Mouse (Mus musculus): ENCODE measurements around the gene Rap1b. TPM values are rescaled to one million over a fixed set of nuclear protein-coding genes. Genes with fewer than 3 reads are reported as not detected.

The Rap1b gene
- polyA plus RNA-seq, 1 experiment: not detected

DNA sequence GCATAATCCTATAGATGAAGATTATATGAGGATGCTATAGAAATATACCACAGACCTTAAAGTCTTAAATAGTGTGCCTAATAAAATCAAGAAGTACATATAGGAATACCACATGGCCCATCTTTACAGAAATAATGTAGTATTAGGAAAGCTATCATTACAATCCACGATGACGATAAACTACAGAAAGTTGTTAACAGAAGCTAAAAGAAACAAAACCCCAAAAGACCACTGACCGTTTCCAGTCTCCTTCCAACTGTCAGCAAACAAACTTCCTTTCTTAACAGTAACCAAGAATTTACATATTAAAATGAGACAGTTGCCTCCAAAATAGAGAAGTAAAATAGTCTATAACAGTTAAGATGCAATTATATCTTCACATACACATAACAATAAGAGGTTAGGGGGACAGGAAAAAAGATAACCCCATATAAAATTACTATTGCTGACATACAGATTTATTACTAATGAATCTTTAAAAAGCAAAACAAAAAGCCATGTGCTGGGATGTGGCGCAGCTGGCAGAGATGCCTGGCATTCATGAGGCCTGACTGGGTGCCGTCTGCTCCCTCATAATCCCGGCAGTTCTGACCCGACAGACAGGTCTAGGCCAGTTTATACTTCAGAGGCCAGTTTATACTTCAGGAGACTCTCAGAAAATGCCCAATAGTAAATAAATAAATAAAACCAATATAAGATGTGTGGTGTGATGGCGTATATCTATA lies 66.1 kb downstream of the Rap1b start:
- Histone ChIP-seq H3K4me1 (ENCODE audit: control insufficient read depth, insufficient read depth, low read length) (no peaks in the 10 kb centered on the region), H3K4me3 (ENCODE audit: insufficient read depth, low read depth, low read length) (no peak overlapping the region), H3K27ac (ENCODE audit: insufficient read depth, low read depth, low read length) (no peak overlapping the region)
- WGBS: 75% methylated on average over 8 of the region's 8 CpGs
- TF ChIP-seq CTCF (IDR thresholded peaks at IDR 0.05; ENCODE audit: insufficient read depth, low read depth, low read length) (no peak), POLR2A (IDR thresholded peaks at IDR 0.05; ENCODE audit: insufficient read depth, low read depth, low read length) (no peak)

DNA sequence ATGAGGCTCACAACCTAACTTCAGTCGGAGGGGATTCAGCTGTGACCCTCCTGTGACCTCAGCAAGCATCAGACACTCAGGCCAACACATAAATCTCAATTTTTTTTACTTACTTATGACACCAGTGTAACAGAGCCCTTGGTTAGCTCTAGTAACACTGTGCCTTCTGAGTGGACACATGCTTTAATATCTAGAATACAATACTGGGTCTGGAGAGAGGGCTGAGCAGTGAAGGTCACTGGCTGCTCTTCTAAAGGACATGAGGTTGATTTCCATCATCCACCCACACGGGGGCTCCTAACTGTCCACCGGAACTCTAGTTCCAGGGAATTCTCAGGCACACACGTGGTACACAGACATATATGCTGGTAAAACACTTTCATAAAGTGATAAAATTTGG lies 66.9 kb downstream of the Rap1b start:
- TF ChIP-seq POLR2A (IDR thresholded peaks at IDR 0.05; ENCODE audit: insufficient read depth, low read depth, low read length) (no peak), CTCF (IDR thresholded peaks at IDR 0.05; ENCODE audit: insufficient read depth, low read depth, low read length) (no peak)
- no peak overlapping the region for H3K27ac ChIP-seq (ENCODE audit: insufficient read depth, low read depth, low read length)
- no peak overlapping the region for H3K4me3 ChIP-seq (ENCODE audit: insufficient read depth, low read depth, low read length)
- no peaks in the 10 kb centered on the region for H3K4me1 ChIP-seq (ENCODE audit: control insufficient read depth, insufficient read depth, low read length)
- 93% methylated on average over 4 of the region's 4 CpGs for WGBS

DNA sequence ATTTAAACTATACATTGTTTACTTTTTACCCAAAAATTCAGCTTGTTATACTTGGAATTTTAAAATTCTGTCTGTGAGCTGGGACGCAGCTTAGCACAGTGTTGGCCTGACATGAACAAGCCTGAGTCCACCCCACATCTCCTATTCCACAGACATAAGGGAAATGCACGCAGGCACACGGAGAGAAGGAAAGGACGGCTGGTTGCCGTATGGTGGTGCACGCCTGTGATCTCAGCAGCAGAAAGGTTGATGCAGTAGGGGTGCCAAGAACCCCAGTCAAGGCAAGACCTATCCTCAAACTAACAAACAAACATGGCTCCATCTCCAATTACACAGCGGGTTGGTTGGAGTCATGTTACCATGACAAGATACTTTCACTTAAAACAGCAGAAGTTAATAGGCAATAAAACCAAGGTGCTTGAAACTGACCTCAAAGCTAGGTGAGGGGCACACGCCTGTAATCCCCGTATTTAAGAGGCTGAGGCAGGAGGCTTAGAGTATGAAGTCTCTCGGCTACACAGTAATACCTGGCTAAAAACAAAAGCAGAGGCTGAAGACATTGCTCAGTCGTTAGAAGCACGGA lies 67.4 kb downstream of the Rap1b start:
- H3K27ac ChIP-seq (ENCODE audit: insufficient read depth, low read depth, low read length): no peak overlapping the region

DNA sequence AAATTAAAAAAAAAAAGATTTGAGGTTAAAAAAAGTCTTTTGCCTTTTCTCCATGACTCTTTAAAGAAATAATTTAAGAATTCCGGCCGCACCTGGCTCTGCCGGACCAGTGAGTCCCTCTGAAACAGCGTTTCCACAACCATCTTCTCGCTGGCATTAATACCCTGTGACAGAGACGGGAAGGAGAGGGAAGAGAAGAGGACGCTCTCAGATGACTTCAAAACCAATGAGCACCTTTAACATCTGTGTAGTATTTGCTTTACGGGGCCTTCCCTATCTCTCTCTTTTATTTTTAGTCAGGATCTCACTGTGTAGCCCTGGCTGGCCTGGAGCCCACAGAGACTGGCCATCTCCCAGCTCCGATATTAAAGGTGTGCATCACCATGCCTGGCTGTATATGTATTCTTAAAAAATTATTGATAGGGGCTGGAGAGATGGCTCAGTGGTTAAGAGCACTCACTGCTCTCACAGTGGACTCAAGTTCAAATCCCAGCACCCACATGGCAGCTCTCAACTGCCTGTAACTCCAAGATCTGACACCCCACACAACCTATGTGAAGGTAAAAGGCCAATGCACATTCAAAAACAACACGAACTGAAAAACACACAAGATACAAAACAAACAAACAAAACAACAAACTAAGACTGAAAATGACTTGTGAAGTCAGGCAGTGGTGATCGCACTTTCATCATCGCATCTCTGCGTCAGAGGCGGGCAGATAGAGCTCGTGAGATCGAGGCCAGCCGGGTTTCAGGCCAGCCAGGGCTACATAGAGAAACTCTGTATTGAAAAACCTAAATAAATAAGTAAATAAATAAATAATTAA lies 68.1 kb downstream of the Rap1b start:
- H3K4me3 ChIP-seq (ENCODE audit: insufficient read depth, low read depth, low read length): no peak overlapping the region
- no peaks in the 10 kb centered on the region for H3K4me1 ChIP-seq (ENCODE audit: control insufficient read depth, insufficient read depth, low read length)
- no peak overlapping the region for H3K27ac ChIP-seq (ENCODE audit: insufficient read depth, low read depth, low read length)
- 94% methylated on average over 17 of the region's 17 CpGs for WGBS
- TF ChIP-seq POLR2A (IDR thresholded peaks at IDR 0.05; ENCODE audit: insufficient read depth, low read depth, low read length) (no peak), CTCF (IDR thresholded peaks at IDR 0.05; ENCODE audit: insufficient read depth, low read depth, low read length) (no peak)

More for the DNA sequence above, 67.4 kb downstream of the Rap1b start:
- Histone ChIP-seq H3K4me1 (ENCODE audit: control insufficient read depth, insufficient read depth, low read length) (no peaks in the 10 kb centered on the region), H3K4me3 (ENCODE audit: insufficient read depth, low read depth, low read length) (no peak overlapping the region)
- WGBS: 93% methylated on average over 12 of the region's 12 CpGs
- TF ChIP-seq CTCF (IDR thresholded peaks at IDR 0.05; ENCODE audit: insufficient read depth, low read depth, low read length) (no peak), POLR2A (IDR thresholded peaks at IDR 0.05; ENCODE audit: insufficient read depth, low read depth, low read length) (no peak)

DNA sequence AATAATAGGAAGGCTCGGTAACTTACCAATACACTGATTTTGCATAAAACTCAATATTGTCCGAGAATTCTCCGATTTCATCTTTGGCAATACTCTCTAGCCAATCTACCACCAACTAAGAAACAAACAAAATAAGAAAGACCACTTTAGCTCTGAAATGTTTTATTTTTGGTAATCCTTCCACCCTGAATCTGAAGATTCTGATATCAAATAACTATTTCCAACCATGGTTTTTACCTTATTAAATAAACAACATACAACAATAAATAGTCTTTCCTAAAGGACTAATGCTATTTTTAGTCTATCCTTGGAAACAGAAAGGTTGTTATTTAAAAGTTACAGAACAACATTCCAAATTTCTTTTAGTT lies 68.7 kb downstream of the Rap1b start:
- no peak for TF ChIP-seq CTCF (IDR thresholded peaks at IDR 0.05; ENCODE audit: insufficient read depth, low read depth, low read length)
- TF ChIP-seq POLR2A (IDR thresholded peaks at IDR 0.05; ENCODE audit: insufficient read depth, low read depth, low read length): no peak
- Histone ChIP-seq H3K4me1 (ENCODE audit: control insufficient read depth, insufficient read depth, low read length) (no peaks in the 10 kb centered on the region), H3K27ac (ENCODE audit: insufficient read depth, low read depth, low read length) (no peak overlapping the region), H3K4me3 (ENCODE audit: insufficient read depth, low read depth, low read length) (no peak overlapping the region)
- 98% methylated on average over 3 of the region's 3 CpGs for WGBS

DNA sequence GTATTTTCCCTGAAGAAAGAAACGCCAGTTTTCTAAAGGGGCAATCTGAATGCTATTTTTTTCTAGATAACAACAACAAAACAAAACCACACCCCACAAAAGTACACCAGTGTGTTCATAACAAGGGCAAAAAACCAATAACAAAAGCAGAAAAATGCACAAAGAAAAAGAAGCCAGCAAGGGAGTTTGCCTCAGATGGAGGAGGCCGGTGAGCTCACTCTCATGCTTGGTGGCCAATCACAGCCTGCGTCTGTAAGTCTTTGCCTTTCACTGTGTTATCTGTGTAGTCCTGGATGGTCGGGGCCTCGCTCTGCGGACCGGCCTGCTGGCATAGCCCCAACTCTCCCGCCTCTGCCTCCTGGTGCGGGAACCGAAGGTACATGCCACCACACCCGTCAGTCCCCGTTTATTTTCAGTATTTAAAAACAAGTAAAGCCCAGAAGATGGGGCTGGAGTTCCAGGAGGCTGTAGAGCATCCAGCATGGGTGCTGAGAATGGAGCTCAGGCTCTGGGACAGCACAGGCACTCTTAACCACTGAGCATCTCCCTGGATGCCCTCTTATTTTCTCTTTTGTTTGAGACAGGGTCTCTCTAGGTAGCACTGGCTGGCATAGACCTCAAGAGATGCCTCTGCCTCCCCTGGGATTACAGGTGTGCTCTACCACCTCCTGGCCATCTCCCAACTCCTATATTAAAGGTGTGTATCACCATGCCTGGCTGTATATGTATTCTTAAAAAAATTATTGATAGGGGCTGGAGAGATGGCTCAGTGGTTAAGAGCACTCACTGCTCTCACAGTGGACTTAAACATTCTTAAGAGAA lies 69.3 kb downstream of the Rap1b start:
- WGBS: 93% methylated on average over 12 of the region's 12 CpGs
- TF ChIP-seq POLR2A (IDR thresholded peaks at IDR 0.05; ENCODE audit: insufficient read depth, low read depth, low read length): no peak
- no peak for TF ChIP-seq CTCF (IDR thresholded peaks at IDR 0.05; ENCODE audit: insufficient read depth, low read depth, low read length)
- H3K4me1 ChIP-seq (ENCODE audit: control insufficient read depth, insufficient read depth, low read length): no peaks in the 10 kb centered on the region
- no peak overlapping the region for H3K27ac ChIP-seq (ENCODE audit: insufficient read depth, low read depth, low read length)
- no peak overlapping the region for H3K4me3 ChIP-seq (ENCODE audit: insufficient read depth, low read depth, low read length)

DNA sequence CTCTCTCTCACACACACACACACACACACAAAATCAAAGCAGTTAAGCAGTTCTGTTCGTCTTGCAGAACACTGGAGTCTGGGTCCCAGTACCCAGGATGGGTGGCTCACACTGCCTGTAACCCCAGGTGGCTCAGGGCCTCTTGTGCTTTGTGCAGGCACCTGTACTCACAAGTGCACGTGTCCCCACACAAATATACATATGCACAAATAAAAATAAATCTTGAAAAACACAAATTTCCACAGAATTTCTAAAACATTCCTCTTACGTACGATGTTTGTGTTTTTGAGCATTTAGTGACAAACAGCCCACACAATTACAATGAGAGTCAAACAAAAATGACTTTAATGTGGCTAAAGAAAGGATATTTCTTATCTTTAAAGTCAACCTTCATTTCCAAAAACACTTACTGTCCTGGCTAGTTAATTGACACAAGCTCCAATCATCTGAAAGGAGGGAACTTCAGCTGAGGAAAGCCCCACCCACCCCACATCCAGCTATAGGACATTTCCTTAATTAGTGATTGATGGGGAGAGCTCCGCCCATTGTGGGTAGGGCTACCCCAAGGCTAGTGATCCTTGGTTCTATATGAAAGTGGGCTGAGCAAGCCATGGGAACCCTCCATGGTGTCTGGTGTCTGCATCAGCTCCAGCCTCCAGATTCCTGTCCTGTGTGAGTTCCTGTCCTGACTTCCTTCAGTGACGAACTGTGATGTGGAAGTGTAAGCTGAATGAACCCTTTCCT lies 70.3 kb downstream of the Rap1b start:
- TF ChIP-seq POLR2A (IDR thresholded peaks at IDR 0.05; ENCODE audit: insufficient read depth, low read depth, low read length) (no peak), CTCF (IDR thresholded peaks at IDR 0.05; ENCODE audit: insufficient read depth, low read depth, low read length) (no peak)
- 90% methylated on average over 6 of the region's 6 CpGs for WGBS
- Histone ChIP-seq H3K27ac (ENCODE audit: insufficient read depth, low read depth, low read length) (no peak overlapping the region), H3K4me1 (ENCODE audit: control insufficient read depth, insufficient read depth, low read length) (no peaks in the 10 kb centered on the region), H3K4me3 (ENCODE audit: insufficient read depth, low read depth, low read length) (no peak overlapping the region)

DNA sequence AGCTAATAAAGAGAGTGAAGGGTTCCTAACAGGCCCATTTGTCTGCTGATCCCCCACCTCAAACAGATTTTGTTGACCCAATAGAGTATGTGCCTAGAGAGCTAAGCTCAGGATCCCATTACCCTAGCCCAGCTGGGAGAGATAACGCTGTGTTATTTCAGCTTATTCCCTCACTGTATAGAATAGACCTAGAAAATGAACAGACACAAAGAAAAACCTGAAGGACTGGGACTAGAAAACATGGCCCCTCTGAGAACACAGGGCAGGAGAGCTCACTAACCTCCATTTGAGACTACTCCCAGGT lies 71.1 kb downstream of the Rap1b start:
- H3K4me3 ChIP-seq (ENCODE audit: insufficient read depth, low read depth, low read length): no peak overlapping the region
- TF ChIP-seq CTCF (IDR thresholded peaks at IDR 0.05; ENCODE audit: insufficient read depth, low read depth, low read length) (no peak), POLR2A (IDR thresholded peaks at IDR 0.05; ENCODE audit: insufficient read depth, low read depth, low read length) (no peak)
- H3K27ac ChIP-seq (ENCODE audit: insufficient read depth, low read depth, low read length): no peak overlapping the region
- WGBS: 100% methylated on average over 1 of the region's 1 CpGs
- no peaks in the 10 kb centered on the region for H3K4me1 ChIP-seq (ENCODE audit: control insufficient read depth, insufficient read depth, low read length)

Data from olfactory bulb, adult 2 months (tissue).